Comparison of ENCODE assay signal across 7 mouse cellular contexts in genomic region chr9:22475424-22475868, GRCm38 (mm10). TPM values are rescaled to one million over a fixed set of nuclear protein-coding genes. Genes with fewer than 3 reads are reported as not detected.
DNase-seq lines count a peak whose midpoint lies in the region; ATAC-seq lines count a peak whose summit lies in the region.

Gene Bbs9, plus strand, starts transcription at chr9:22475715.

- peak within 1 kb of the TSS; percentile 54 for H3K27ac ChIP-seq in intestine, embryonic 16.5 days (ENCODE audit: low read length)
- no peak within 1 kb of the TSS for H3K27ac ChIP-seq in midbrain, embryonic 11.5 days (ENCODE audit: low read depth, low read length)

- intact Hi-C loops in left cerebral cortex, postnatal 36 days (cut with DNase I) = no loop called here

- peak within 1 kb of the TSS; percentile 66 for H3K4me3 ChIP-seq in intestine, embryonic 16.5 days (ENCODE audit: low read length)
- peak within 1 kb of the TSS; percentile 56 for H3K4me3 ChIP-seq in midbrain, embryonic 11.5 days (ENCODE audit: low read depth, low read length)

- H3K9me3 ChIP-seq in intestine, embryonic 16.5 days (ENCODE audit: control insufficient read depth, low read length) = no peaks in the 10 kb centered on the region
- no peaks in the 10 kb centered on the region for H3K9me3 ChIP-seq in midbrain, embryonic 11.5 days (ENCODE audit: control insufficient read depth, low read length)

- H3K9ac ChIP-seq in intestine, embryonic 16.5 days (ENCODE audit: low read depth, low read length) = peak within 1 kb of the TSS; percentile 70
- H3K9ac ChIP-seq in midbrain, embryonic 11.5 days (ENCODE audit: low read length) = peak within 1 kb of the TSS; percentile 60

- ATAC-seq in intestine, embryonic 16.5 days = peak; percentile 100
- peak; percentile 100 for ATAC-seq in midbrain, embryonic 11.5 days (ENCODE audit: low FRiP score)

- under 1% methylated on average over 25 of the region's 25 CpGs for whole genome bisulfite sequencing in intestine, embryonic 16.5 days
- 0% methylated on average over 25 of the region's 25 CpGs for WGBS in midbrain, embryonic 11.5 days

- no peaks in the 10 kb centered on the region for H3K27me3 ChIP-seq in intestine, embryonic 16.5 days (replicated peaks; ENCODE audit: control insufficient read depth, insufficient read depth, low read length)
- no peaks in the 10 kb centered on the region for H3K27me3 ChIP-seq in midbrain, embryonic 11.5 days (ENCODE audit: control insufficient read depth, insufficient read depth, low read length)

- no peaks in the 10 kb centered on the region for H3K4me1 ChIP-seq in intestine, embryonic 16.5 days (ENCODE audit: control insufficient read depth, insufficient read depth, low read length)
- no peaks in the 10 kb centered on the region; the same call in 1 of the 2 replicates for H3K4me1 ChIP-seq in midbrain, embryonic 11.5 days (ENCODE audit: control insufficient read depth, insufficient read depth, low read length)

- peak; percentile 95 for DNase-seq in adrenal gland, adult 8-10 months
- peak; percentile 92 for DNase-seq in embryo, embryonic 9.5 days (ENCODE audit: extremely low spot score)
- peak; percentile 73 to 88 for DNase-seq in gastrocnemius, postnatal 4 days (ENCODE audit: low spot score in 2 of 2)
- DNase-seq in left cerebral cortex, postnatal 36 days (ENCODE audit: low spot score in 2 of 2) = peak; percentile 95
- DNase-seq in midbrain, embryonic 11.5 days (ENCODE audit: low spot score, missing footprints) = peak; percentile 99
- peak; percentile 84 for DNase-seq in skeletal muscle tissue, adult 2 months (ENCODE audit: low read depth, low spot score)

- no peaks in the 10 kb centered on the region for H3K36me3 ChIP-seq in intestine, embryonic 16.5 days (ENCODE audit: control insufficient read depth, insufficient read depth, low read length)
- no peaks in the 10 kb centered on the region for H3K36me3 ChIP-seq in midbrain, embryonic 11.5 days (ENCODE audit: control insufficient read depth, insufficient read depth, low read length)

- peak within 1 kb of the TSS; percentile 91 for H3K4me2 ChIP-seq in intestine, embryonic 16.5 days (ENCODE audit: low read depth, low read length)
- peak within 1 kb of the TSS; percentile 85 for H3K4me2 ChIP-seq in midbrain, embryonic 11.5 days

RNA-seq across cellular contexts. Expression of gene Bbs9, which starts in this region (rescaled TPM):
- 10 to 100 TPM; 18.1 to 34.9 (median 27.1) TPM for total RNA-seq in adrenal gland, adult 8-10 months (2022)
- 10 to 100 TPM; 14.0 to 17.5 TPM for total RNA-seq in gastrocnemius, postnatal 4 days (2021)
- 11.8 and 12.6 TPM in 2 replicates for polyA plus RNA-seq in intestine, embryonic 16.5 days (2015; fragmentation: Nextera tagmentation; extraction: Ambion mirVana)
- total RNA-seq in left cerebral cortex, postnatal 36 days (2021) = 10 to 100 TPM; 36.7 to 37.6 TPM
- polyA plus RNA-seq in midbrain, embryonic 11.5 days (2014; fragmentation: Nextera tagmentation; extraction: Ambion mirVana) = 17.4 and 21.1 TPM in 2 replicates
